Comparison of ENCODE assay signal across 10 mouse cellular contexts in the genomic region with DNA sequence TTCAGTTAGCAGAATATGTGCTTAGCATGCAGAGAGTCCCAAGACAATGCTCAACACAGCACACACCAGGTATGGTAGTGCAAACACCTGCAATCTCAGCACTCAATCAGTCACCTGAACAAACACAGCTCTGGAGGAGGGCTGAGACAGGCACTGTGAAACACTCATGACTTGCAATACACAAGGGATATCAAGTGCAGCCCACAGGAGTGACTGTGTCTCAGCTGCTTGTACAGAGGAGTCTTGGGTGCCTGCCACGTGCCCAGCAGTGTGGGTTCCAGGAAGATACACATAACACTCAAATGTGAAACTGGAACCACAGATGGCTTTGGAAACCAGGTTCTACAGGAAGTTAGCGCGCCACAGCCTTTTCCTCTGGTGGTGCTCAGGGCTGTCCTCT. TPM values are rescaled to one million over a fixed set of nuclear protein-coding genes. Genes with fewer than 3 reads are reported as not detected.
DNase-seq lines count a peak whose midpoint lies in the region; ATAC-seq and TF ChIP-seq lines count a peak whose summit lies in the region.
"Had no signal": no experiment of that assay in that cellular context is flagged by ENCODE, and none has a peak within 500 bp of the region (broad histone marks: within the 10 kb centered on the region; RNA-seq: fewer than 3 reads in every experiment).

No protein-coding gene starts in this region.

- no peak overlapping the region for H3K27ac ChIP-seq in heart, embryonic 10.5 days
- peak overlapping the region; percentile 21; the same call in 1 of the 2 replicates for H3K27ac ChIP-seq in lung, postnatal 0 days (ENCODE audit: low read length)
- peak overlapping the region; percentile 21; the same call in 1 of the 2 replicates for H3K27ac ChIP-seq in stomach, embryonic 16.5 days (ENCODE audit: low read length)
- H3K27ac ChIP-seq in liver, embryonic 12.5 days: no peak overlapping the region
- H3K27ac ChIP-seq: embryonic facial prominence, embryonic 12.5 days had no signal

- H3K9me3 ChIP-seq in heart, embryonic 10.5 days: no peaks in the 10 kb centered on the region
- H3K9me3 ChIP-seq in lung, postnatal 0 days (ENCODE audit: low read length): no peaks in the 10 kb centered on the region
- no peaks in the 10 kb centered on the region for H3K9me3 ChIP-seq in stomach, embryonic 16.5 days (replicated peaks; ENCODE audit: control insufficient read depth, low read length)
- no peaks in the 10 kb centered on the region for H3K9me3 ChIP-seq in liver, embryonic 12.5 days (replicated peaks)
- H3K9me3 ChIP-seq: embryonic facial prominence, embryonic 12.5 days had no signal

- H3K4me1 ChIP-seq in heart, embryonic 10.5 days: no peaks in the 10 kb centered on the region
- no peaks in the 10 kb centered on the region for H3K4me1 ChIP-seq in lung, postnatal 0 days (ENCODE audit: insufficient read depth, low read depth, low read length)
- H3K4me1 ChIP-seq in stomach, embryonic 16.5 days (ENCODE audit: control insufficient read depth, insufficient read depth, low read length): no peaks in the 10 kb centered on the region
- H3K4me1 ChIP-seq in liver, embryonic 12.5 days: no peaks in the 10 kb centered on the region
- H3K4me1 ChIP-seq: embryonic facial prominence, embryonic 12.5 days had no signal

- no peak overlapping the region for H3K9ac ChIP-seq in lung, postnatal 0 days (replicated peaks; ENCODE audit: low read depth)
- no peak overlapping the region for H3K9ac ChIP-seq in stomach, embryonic 16.5 days (ENCODE audit: low read length)
- no peak overlapping the region for H3K9ac ChIP-seq in liver, embryonic 12.5 days
- H3K9ac ChIP-seq: embryonic facial prominence, embryonic 12.5 days had no signal

- TF ChIP-seq EP300 in lung, postnatal 0 days (IDR thresholded peaks at IDR 0.05): no peak

- 96% methylated on average over 3 of the region's 3 CpGs for WGBS in heart, embryonic 10.5 days
- whole genome bisulfite sequencing in lung, postnatal 0 days: 32% methylated on average over 3 of the region's 3 CpGs
- 80% methylated on average over 3 of the region's 3 CpGs for WGBS in stomach, embryonic 16.5 days
- 88% methylated on average over 3 of the region's 3 CpGs for WGBS in liver, embryonic 12.5 days (ENCODE audit: insufficient replicate concordance)

- no peak for TF ChIP-seq CTCF in lung, postnatal 0 days (IDR thresholded peaks at IDR 0.05)

- peak; percentile 95 for ATAC-seq in lung, postnatal 0 days
- ATAC-seq in stomach, embryonic 16.5 days (ENCODE audit: insufficient read depth, low FRiP score): peak; percentile 90; the same call in 1 of the 2 replicates
- no peak; the same call in 1 of the 2 replicates for ATAC-seq in liver, embryonic 12.5 days

- no peak overlapping the region for H3K4me2 ChIP-seq in lung, postnatal 0 days (replicated peaks; ENCODE audit: low read depth, low read length)
- no peak overlapping the region for H3K4me2 ChIP-seq in stomach, embryonic 16.5 days (ENCODE audit: low read depth, low read length)
- no peak overlapping the region for H3K4me2 ChIP-seq in liver, embryonic 12.5 days
- H3K4me2 ChIP-seq: embryonic facial prominence, embryonic 12.5 days had no signal

- peaks cover 69% of the 10 kb centered on the region for H3K36me3 ChIP-seq in heart, embryonic 10.5 days
- peaks cover 28% of the 10 kb centered on the region; the same call in 1 of the 2 replicates for H3K36me3 ChIP-seq in lung, postnatal 0 days (ENCODE audit: insufficient read depth, low read length)
- peaks cover 3% of the 10 kb centered on the region for H3K36me3 ChIP-seq in stomach, embryonic 16.5 days (ENCODE audit: control insufficient read depth, insufficient read depth, low read length)
- H3K36me3 ChIP-seq in liver, embryonic 12.5 days: peaks cover 94% of the 10 kb centered on the region

- H3K4me3 ChIP-seq in heart, embryonic 10.5 days: no peak overlapping the region
- H3K4me3 ChIP-seq in lung, postnatal 0 days (ENCODE audit: low read depth, low read length): no peak overlapping the region
- no peak overlapping the region for H3K4me3 ChIP-seq in stomach, embryonic 16.5 days (replicated peaks; ENCODE audit: low read length)
- H3K4me3 ChIP-seq in liver, embryonic 12.5 days: no peak overlapping the region
- H3K4me3 ChIP-seq: embryonic facial prominence, embryonic 12.5 days had no signal

- H3K27me3 ChIP-seq in heart, embryonic 10.5 days (ENCODE audit: insufficient read depth, poor library complexity, severe bottlenecking): no peaks in the 10 kb centered on the region
- H3K27me3 ChIP-seq in lung, postnatal 0 days (replicated peaks; ENCODE audit: insufficient read depth, low read length): no peaks in the 10 kb centered on the region
- H3K27me3 ChIP-seq in stomach, embryonic 16.5 days (ENCODE audit: control insufficient read depth, insufficient read depth, low read length): no peaks in the 10 kb centered on the region
- H3K27me3 ChIP-seq in liver, embryonic 12.5 days (replicated peaks): no peaks in the 10 kb centered on the region
- H3K27me3 ChIP-seq: embryonic facial prominence, embryonic 12.5 days had no signal

- DNase-seq in heart, adult 11 months: peak; percentile 82
- no peak for DNase-seq in heart, embryonic 10.5 days (ENCODE audit: low spot score)
- DNase-seq in fat pad, adult 2 months (ENCODE audit: extremely low read depth, low read depth, low spot score): peak; percentile 21
- peak; percentile 84 for DNase-seq in lung, postnatal 0 days (ENCODE audit: low spot score)
- no peak for DNase-seq in ovary, postnatal 10 days (ENCODE audit: low spot score)
- no peak for DNase-seq in neural tube, embryonic 10.5 days (ENCODE audit: extremely low spot score, low spot score)
- DNase-seq: kidney, postnatal 4 days had no signal

RNA-seq across cellular contexts. Expression of gene Tapt1, which starts 44.8 kb away (rescaled TPM):
- polyA plus RNA-seq in heart, embryonic 10.5 days (2016; fragmentation: Nextera tagmentation; extraction: Ambion mirVana): 25.8 and 29.1 TPM in 2 replicates
- polyA plus RNA-seq in lung, postnatal 0 days (2015; fragmentation: Nextera tagmentation; extraction: Ambion mirVana): 31.3 and 31.8 TPM in 2 replicates
- polyA plus RNA-seq in stomach, embryonic 16.5 days (2015; fragmentation: Nextera tagmentation; extraction: Ambion mirVana): 28.4 and 31.7 TPM in 2 replicates
- 46.0 and 48.3 TPM in 2 replicates for polyA plus RNA-seq in liver, embryonic 12.5 days (2016; fragmentation: Nextera tagmentation; extraction: Ambion mirVana)

Comparison
In these comparisons a context has a peak if more than half of its experiments do, and no peak if none do; other contexts are left out.
1. DNase-seq: peak in heart, adult 11 months (single experiment), fat pad, adult 2 months (single experiment) and lung, postnatal 0 days (single experiment); none in heart, embryonic 10.5 days (single experiment), ovary, postnatal 10 days (single experiment) and neural tube, embryonic 10.5 days (single experiment).
2. H3K27ac ChIP-seq: peak in lung, postnatal 0 days (single experiment) and stomach, embryonic 16.5 days (single experiment); none in heart, embryonic 10.5 days (single experiment) and liver, embryonic 12.5 days (single experiment).